Mouse (Mus musculus) kidney, embryonic 14.5 days (tissue): Measurements from ENCODE around the gene Hoxb1. TPM values are rescaled to one million over a fixed set of nuclear protein-coding genes. Genes with fewer than 3 reads are reported as not detected.

Experiments used
- ATAC-seq: fragments of 200-750 bp; cut with Nextera tagmentation; 2 replicates; pipeline ENCODE4 v1.8.0; 2017; ENCODE audit warnings: moderate number of reproducible peaks, mild to moderate bottlenecking, moderate TSS enrichment, moderate library complexity; ENCODE audit not compliant: low FRiP score, low TSS enrichment
- H3K27ac ChIP-seq: fragments of 300-500 bp; sonication (generic); 2 replicates; pipeline ENCODE4 v1.5.1; 2014; ENCODE audit warnings: low read depth, mild to moderate bottlenecking, low read length, moderate library complexity, mixed read lengths
- H3K27me3 ChIP-seq: fragments of 300-500 bp; sonication (generic); 2 replicates; pipeline ENCODE4 v1.6.1; 2014; ENCODE audit warnings: mild to moderate bottlenecking, low read length; ENCODE audit not compliant: control insufficient read depth, insufficient read depth
- H3K36me3 ChIP-seq: fragments of 300-500 bp; sonication (generic); 2 replicates; pipeline ENCODE4 v1.6.1; 2014; ENCODE audit warnings: low read length, mixed read lengths; ENCODE audit not compliant: control insufficient read depth, insufficient read depth
- H3K4me1 ChIP-seq: fragments of 300-500 bp; sonication (generic); 2 replicates; pipeline ENCODE4 v1.6.1; 2014; ENCODE audit warnings: low read length, mixed read lengths; ENCODE audit not compliant: control insufficient read depth, insufficient read depth
- H3K4me2 ChIP-seq: fragments of 300-500 bp; sonication (generic); replicated peaks from 2 replicates; pipeline ENCODE4 v1.6.1; 2014; ENCODE audit warnings: low read depth, mild to moderate bottlenecking, low read length
- H3K4me3 ChIP-seq: fragments of 300-500 bp; sonication (generic); 2 replicates; pipeline ENCODE4 v1.5.1; 2014; ENCODE audit warnings: mild to moderate bottlenecking, low read length
- H3K9ac ChIP-seq: fragments of 300-500 bp; sonication (generic); 2 replicates; pipeline ENCODE4 v1.6.1; 2014; ENCODE audit warnings: low read depth, mild to moderate bottlenecking, low read length, moderate library complexity
- H3K9me3 ChIP-seq: fragments of 300-500 bp; sonication (generic); 2 replicates; pipeline ENCODE4 v1.6.1; 2016; ENCODE audit warnings: low read length; ENCODE audit not compliant: control insufficient read depth
- WGBS: fragments of 180-500 bp; shearing (Covaris S2); extraction: QIAGEN DNeasy Blood & Tissue Kit; methylation state at CpG from one replicate; pipeline ENCODE4 v1.1.7; 2014; 5-methylcytosine and 5-hydroxymethylcytosine counted together
- polyA plus RNA-seq: library from polyadenylated mRNA; unstranded; fragments of >200 nt; fragmentation: Nextera tagmentation; extraction: Ambion mirVana; gene quantifications from 2 replicates; pipeline ENCODE4 v1.2.1, GENCODE M21; 2014

The Hoxb1 gene
- polyA plus RNA-seq, 1 experiment from 2014 or later: 0.37 TPM

DNA sequence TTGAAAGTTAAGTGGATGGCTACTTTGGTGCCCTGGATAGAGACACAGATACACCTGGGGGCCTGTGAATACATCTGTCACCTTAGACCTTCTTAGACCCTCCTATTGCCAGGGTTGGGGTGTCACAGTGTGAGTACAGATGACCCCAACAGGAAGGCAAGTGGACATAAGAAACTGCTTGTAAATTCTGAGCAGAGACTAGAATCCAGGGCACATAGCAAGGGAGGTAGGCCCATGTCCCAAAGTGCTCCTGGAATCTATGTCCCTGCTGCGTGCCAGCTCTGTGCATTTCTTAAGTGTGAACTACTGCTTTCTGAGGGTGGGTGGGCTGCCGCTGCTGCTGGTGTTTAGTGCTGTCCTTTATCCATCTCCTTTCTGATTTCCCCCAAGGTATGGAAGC lies 14.8 kb upstream of the Hoxb1 start:
- H3K4me3 ChIP-seq: peak overlapping the region; percentile 6
- no peaks in the 10 kb centered on the region for H3K27me3 ChIP-seq
- H3K9me3 ChIP-seq: no peaks in the 10 kb centered on the region
- ATAC-seq: no peak
- H3K4me2 ChIP-seq: peak overlapping the region; percentile 91
- peaks cover 51% of the 10 kb centered on the region for H3K4me1 ChIP-seq
- H3K27ac ChIP-seq: peak overlapping the region; percentile 99
- peak overlapping the region; percentile 100; the same call in 1 of the 2 replicates for H3K9ac ChIP-seq
- peaks cover 21% of the 10 kb centered on the region; the same call in 1 of the 2 replicates for H3K36me3 ChIP-seq
- 22% methylated on average over 2 of the region's 2 CpGs for WGBS

DNA sequence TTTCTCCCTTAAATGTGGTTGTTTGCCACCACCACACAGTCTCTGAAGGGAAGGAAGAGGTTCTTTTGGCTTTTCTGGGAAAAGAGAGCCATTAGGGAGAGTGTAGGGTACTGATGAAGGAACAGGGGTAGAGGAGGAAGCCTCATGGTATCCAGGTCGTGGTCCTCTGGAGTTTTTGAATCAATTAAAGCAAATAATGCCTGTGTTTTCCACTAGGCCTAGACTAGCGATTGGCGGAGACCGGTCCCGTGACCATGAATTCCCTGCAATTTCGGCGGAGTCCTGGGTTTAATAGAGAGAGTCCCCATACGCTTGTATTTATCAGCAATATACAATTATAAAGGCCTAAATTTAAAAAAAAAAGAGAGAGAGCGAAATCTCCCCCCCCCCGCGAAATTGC lies 14.2 kb upstream of the Hoxb1 start:
- Histone ChIP-seq H3K36me3 (peaks cover 16% of the 10 kb centered on the region; the same call in 1 of the 2 replicates), H3K27me3 (no peaks in the 10 kb centered on the region), H3K9ac (peak overlapping the region; percentile 100), H3K4me3 (peak overlapping the region; percentile 94), H3K4me1 (peaks cover 51% of the 10 kb centered on the region), H3K27ac (peak overlapping the region; percentile 99), H3K9me3 (no peaks in the 10 kb centered on the region), H3K4me2 (peak overlapping the region; percentile 91)
- WGBS: 4% methylated on average over 11 of the region's 11 CpGs
- no peak for ATAC-seq

DNA sequence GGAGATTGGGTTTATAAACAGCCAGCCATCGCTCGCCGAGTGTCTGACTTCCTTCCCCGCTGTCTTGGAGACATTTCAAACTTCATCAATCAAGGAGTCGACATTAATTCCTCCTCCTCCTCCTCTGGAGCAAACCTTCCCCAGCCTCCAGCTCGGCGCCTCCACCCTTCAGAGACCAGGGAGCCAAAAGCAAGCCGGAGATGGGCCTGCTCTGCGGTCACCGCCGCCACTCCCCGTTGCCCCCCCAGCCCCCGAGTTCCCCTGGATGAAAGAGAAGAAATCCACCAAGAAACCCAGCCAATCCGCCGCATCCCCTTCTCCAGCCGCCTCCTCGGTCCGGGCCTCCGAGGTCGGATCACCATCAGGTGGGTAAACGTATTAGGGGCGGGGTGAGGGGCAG lies 13.7 kb upstream of the Hoxb1 start:
- peak overlapping the region; percentile 99 for H3K27ac ChIP-seq
- peak overlapping the region; percentile 94 for H3K4me3 ChIP-seq
- H3K27me3 ChIP-seq: no peaks in the 10 kb centered on the region
- H3K4me2 ChIP-seq: peak overlapping the region; percentile 91
- peak; percentile 56 for ATAC-seq
- H3K4me1 ChIP-seq: peaks cover 46% of the 10 kb centered on the region
- 2% methylated on average over 22 of the region's 22 CpGs for WGBS
- peak overlapping the region; percentile 100 for H3K9ac ChIP-seq
- no peaks in the 10 kb centered on the region for H3K9me3 ChIP-seq
- peaks cover 11% of the 10 kb centered on the region; the same call in 1 of the 2 replicates for H3K36me3 ChIP-seq

DNA sequence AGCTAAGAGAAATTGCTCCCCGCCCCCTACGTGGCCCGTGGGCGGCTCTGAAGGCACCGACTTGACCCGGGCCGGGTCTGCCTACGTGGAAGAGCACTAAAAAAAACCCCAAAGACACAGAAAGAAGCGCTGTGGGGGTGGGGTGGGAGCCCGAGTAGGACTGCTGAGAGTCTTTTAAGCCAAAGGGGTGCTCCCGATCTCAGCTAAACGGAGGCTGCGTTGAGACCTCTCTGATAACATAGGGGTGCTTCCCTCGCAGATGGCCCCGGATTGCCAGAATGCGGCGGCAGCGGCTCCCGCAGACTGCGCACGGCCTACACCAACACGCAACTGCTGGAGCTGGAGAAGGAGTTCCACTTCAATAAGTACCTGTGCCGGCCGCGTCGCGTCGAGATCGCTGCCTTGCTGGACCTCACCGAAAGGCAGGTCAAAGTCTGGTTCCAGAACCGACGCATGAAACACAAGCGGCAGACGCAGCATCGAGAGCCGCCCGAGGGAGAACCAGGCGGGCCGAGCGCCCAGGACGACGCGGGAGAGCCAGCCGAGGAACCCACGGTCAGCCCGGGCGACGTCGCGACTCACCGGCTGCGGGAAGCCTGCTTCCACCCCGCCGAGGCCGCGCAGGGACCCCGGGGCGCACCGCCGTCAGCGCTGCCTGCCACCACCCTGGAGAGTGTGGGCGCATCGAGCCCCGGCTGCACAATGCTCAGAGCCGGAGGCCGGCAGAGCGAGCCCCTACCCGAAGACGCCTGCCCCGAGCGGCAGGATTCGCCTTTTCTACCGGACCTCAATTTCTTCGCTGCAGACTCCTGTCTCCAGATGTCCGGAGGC lies 12.6 kb upstream of the Hoxb1 start:
- peak overlapping the region; percentile 100 for H3K9ac ChIP-seq
- under 1% methylated on average over 75 of the region's 75 CpGs for WGBS
- H3K27me3 ChIP-seq: no peaks in the 10 kb centered on the region
- H3K4me3 ChIP-seq: peak overlapping the region; percentile 94
- H3K27ac ChIP-seq: peak overlapping the region; percentile 99
- no peaks in the 10 kb centered on the region for H3K9me3 ChIP-seq
- peaks cover 7% of the 10 kb centered on the region; the same call in 1 of the 2 replicates for H3K36me3 ChIP-seq
- peaks cover 38% of the 10 kb centered on the region for H3K4me1 ChIP-seq
- peak overlapping the region; percentile 91 for H3K4me2 ChIP-seq
- peak; percentile 36; the same call in 1 of the 2 replicates for ATAC-seq

DNA sequence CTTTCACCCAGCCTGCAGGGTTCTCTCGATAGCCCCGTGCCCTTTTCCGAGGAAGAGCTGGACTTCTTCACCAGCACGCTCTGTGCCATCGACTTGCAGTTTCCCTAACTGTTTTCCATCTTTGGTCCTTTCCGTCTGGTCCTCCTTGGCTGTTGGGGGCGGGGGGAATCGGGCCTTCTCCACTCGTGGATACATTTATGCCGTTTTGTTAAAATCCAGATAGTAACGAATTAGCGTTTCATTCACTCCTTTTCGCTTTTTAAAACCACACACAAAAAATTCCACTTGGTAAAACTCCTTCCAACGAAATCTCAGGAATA lies 12.1 kb upstream of the Hoxb1 start:
- no peaks in the 10 kb centered on the region for H3K27me3 ChIP-seq
- H3K27ac ChIP-seq: peak overlapping the region; percentile 99
- WGBS: 1% methylated on average over 14 of the region's 14 CpGs
- peak overlapping the region; percentile 94 for H3K4me3 ChIP-seq
- peak overlapping the region; percentile 100 for H3K9ac ChIP-seq
- peaks cover 33% of the 10 kb centered on the region for H3K4me1 ChIP-seq
- no peaks in the 10 kb centered on the region for H3K9me3 ChIP-seq
- peaks cover 7% of the 10 kb centered on the region; the same call in 1 of the 2 replicates for H3K36me3 ChIP-seq
- H3K4me2 ChIP-seq: peak overlapping the region; percentile 91
- no peak for ATAC-seq

DNA sequence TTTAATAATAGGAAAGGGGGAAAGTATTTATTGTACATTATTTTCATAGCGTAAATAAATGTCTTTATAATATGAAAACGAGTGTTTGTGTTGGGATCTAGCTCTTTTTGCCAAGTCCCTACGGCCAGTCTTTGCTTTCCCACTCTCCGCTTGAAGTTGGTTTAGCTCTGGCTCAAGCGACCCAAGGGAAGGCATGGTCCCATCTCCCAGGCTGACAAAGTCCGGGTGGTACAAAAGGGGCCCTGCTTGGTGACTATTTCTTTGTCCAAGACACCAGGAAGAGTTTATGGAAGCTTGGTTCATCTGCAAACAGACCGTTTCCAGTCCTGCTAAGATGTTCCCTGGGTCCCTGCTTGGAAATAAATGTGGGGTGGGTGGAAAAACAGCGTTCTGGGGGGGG lies 11.6 kb upstream of the Hoxb1 start:
- no peaks in the 10 kb centered on the region for H3K27me3 ChIP-seq
- ATAC-seq: no peak
- peaks cover 28% of the 10 kb centered on the region for H3K4me1 ChIP-seq
- H3K9ac ChIP-seq: peak overlapping the region; percentile 100
- 4% methylated on average over 8 of the region's 8 CpGs for WGBS
- peaks cover 7% of the 10 kb centered on the region; the same call in 1 of the 2 replicates for H3K36me3 ChIP-seq
- H3K27ac ChIP-seq: peak overlapping the region; percentile 99
- no peaks in the 10 kb centered on the region for H3K9me3 ChIP-seq
- peak overlapping the region; percentile 91 for H3K4me2 ChIP-seq
- peak overlapping the region; percentile 94 for H3K4me3 ChIP-seq

DNA sequence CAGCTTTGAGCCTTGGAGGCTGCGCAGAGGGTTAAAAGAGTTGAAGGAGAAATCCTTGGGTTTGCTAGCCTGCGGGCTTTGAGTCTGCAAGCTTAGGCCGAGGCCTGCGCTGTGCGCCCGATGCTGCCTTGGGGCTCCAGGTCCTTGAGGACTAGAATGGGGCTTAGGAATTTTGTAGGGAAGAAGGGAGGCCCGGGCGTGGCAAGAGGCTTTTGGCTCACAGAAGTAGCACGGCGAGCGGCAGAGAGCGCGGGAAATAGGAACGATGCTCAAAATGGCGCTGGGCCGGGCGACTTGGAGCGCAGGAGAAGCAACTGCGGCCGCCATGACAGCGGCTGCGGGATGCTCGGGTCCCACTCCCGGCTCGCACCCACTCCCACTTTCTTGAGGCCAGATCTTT lies 11.2 kb upstream of the Hoxb1 start:
- Histone ChIP-seq H3K36me3 (peaks cover 7% of the 10 kb centered on the region; the same call in 1 of the 2 replicates), H3K9me3 (no peaks in the 10 kb centered on the region), H3K4me1 (peaks cover 24% of the 10 kb centered on the region), H3K4me3 (peak overlapping the region; percentile 94), H3K4me2 (peak overlapping the region; percentile 91), H3K9ac (peak overlapping the region; percentile 100), H3K27me3 (no peaks in the 10 kb centered on the region), H3K27ac (peak overlapping the region; percentile 99)
- no peak for ATAC-seq
- WGBS: under 1% methylated on average over 25 of the region's 25 CpGs

DNA sequence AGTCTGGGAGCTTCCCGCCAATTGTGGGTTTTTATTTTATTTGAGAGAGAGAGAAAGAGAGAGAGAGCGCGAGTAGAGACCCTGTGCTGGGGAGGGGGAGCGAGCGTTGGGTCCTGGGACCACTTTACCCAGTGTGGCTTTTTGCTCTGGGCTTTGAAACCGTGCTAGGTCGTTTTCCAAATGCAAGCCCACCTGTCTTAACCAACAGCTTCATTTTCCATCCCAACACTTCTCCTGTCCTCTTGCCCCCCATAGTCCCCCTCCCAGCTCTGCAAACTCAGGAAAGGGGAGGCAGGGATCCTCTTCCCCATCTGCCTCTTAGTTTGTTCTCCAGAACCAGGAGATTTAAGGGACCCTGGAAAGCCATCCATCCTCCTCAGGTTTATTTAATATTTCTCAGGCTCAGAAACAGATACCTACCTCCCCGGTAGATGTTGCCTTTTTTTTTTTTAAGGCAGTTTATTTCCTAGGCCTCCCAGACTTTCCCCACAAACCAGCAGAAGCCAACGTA lies 10.7 kb upstream of the Hoxb1 start:
- H3K27ac ChIP-seq: peak overlapping the region; percentile 99
- no peak for ATAC-seq
- H3K4me1 ChIP-seq: peaks cover 19% of the 10 kb centered on the region
- H3K36me3 ChIP-seq: peaks cover 7% of the 10 kb centered on the region; the same call in 1 of the 2 replicates
- peak overlapping the region; percentile 91 for H3K4me2 ChIP-seq
- H3K27me3 ChIP-seq: no peaks in the 10 kb centered on the region
- peak overlapping the region; percentile 94 for H3K4me3 ChIP-seq
- H3K9me3 ChIP-seq: no peaks in the 10 kb centered on the region
- WGBS: 4% methylated on average over 9 of the region's 9 CpGs
- H3K9ac ChIP-seq: peak overlapping the region; percentile 100

DNA sequence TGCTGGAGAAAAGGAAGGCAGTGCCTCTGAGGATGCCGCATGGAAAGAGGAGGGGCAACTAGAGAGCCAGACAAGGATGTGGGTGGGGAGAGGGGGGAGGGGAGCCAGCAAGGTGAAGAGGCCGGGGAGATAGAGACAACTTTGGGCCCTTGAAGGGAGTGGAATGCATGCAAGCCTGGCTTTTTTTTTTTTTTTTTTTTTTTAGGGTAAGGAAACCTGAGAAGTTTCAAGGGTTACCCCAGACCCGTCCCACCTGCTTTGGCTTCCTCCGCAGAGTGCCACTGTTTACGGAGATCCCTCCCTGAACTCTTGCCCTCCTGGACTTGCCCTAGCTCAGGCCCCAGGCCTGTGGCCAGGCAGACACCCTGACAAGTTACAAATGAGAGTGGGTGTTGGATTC lies 1.7 kb upstream of the Hoxb1 start:
- H3K27me3 ChIP-seq: peaks cover 10% of the 10 kb centered on the region
- H3K4me1 ChIP-seq: peaks cover 26% of the 10 kb centered on the region; the same call in 1 of the 2 replicates
- H3K36me3 ChIP-seq: no peaks in the 10 kb centered on the region
- no peak overlapping the region for H3K4me2 ChIP-seq
- WGBS: 12% methylated on average over 5 of the region's 5 CpGs
- H3K9me3 ChIP-seq: no peaks in the 10 kb centered on the region
- H3K27ac ChIP-seq: 0 out of 2 replicates have a peak overlapping the region, but pooled peaks have one; percentile 3
- no peak overlapping the region for H3K9ac ChIP-seq
- H3K4me3 ChIP-seq: no peak overlapping the region
- ATAC-seq: peak; percentile 88
